Mouse (Mus musculus) thymus, adult 2 months (tissue): Measurements from ENCODE around the gene Hist1h3f. TPM values are rescaled to one million over a fixed set of nuclear protein-coding genes. Genes with fewer than 3 reads are reported as not detected.
"Not testable (repeated sequence)": the region's sequence is repeated elsewhere in the genome, so short reads cannot be mapped to it uniquely, and the experiment has no call there.

ENCODE experiments used
- DNase-seq: peaks from one replicate; pipeline ENCODE4 v3.0.0; 2021
- H3K27ac ChIP-seq: fragments of 200-500 bp; 2 replicates; pipeline ENCODE4 v1.5.1; 2012; ENCODE audit warnings: low read length, control low read depth; ENCODE audit not compliant: control insufficient read depth, insufficient read depth
- H3K27me3 ChIP-seq: fragments of 200-500 bp; 2 replicates; pipeline ENCODE4 v1.6.1; 2012; ENCODE audit warnings: mild to moderate bottlenecking, low read length, moderate library complexity, mixed read lengths; ENCODE audit not compliant: control insufficient read depth, insufficient read depth
- H3K36me3 ChIP-seq: fragments of 200-500 bp; 2 replicates; pipeline ENCODE4 v1.6.1; 2012; ENCODE audit warnings: mild to moderate bottlenecking, low read length, moderate library complexity; ENCODE audit not compliant: control insufficient read depth, insufficient read depth
- H3K4me1 ChIP-seq: fragments of 200-500 bp; replicated peaks from 2 replicates; pipeline ENCODE4 v1.6.1; 2012; ENCODE audit warnings: low read length; ENCODE audit not compliant: control insufficient read depth, insufficient read depth
- H3K4me3 ChIP-seq: fragments of 200-500 bp; 2 replicates; pipeline ENCODE4 v1.5.1; 2012; ENCODE audit warnings: mild to moderate bottlenecking, low read length, control low read depth, moderate library complexity; ENCODE audit not compliant: control insufficient read depth, insufficient read depth
- CTCF ChIP-seq: fragments of 200-500 bp; IDR thresholded peaks from 2 replicates; pipeline ENCODE4 v1.5.1; 2012; ENCODE audit warnings: mild to moderate bottlenecking, control low read depth, low read length, moderate library complexity, borderline replicate concordance; ENCODE audit not compliant: control insufficient read depth, poor library complexity, insufficient read depth; ENCODE audit errors: extremely low read depth
- POLR2A ChIP-seq: fragments of 200-500 bp; IDR thresholded peaks from 2 replicates; pipeline ENCODE4 v1.6.1; 2012; ENCODE audit warnings: mild to moderate bottlenecking, low read length, control low read depth, moderate library complexity; ENCODE audit not compliant: control insufficient read depth, poor library complexity, insufficient read depth; ENCODE audit errors: extremely low read depth
- WGBS: fragments of 180-500 bp; shearing (Covaris S2); methylation state at CpG from one replicate; pipeline ENCODE4 v1.1.7; 2018; 5-methylcytosine and 5-hydroxymethylcytosine counted together
- polyA plus RNA-seq: library from polyadenylated mRNA; depleted of rRNA; stranded (reverse); fragments of >200 nt; gene quantifications from 2 replicates; pipeline ENCODE4 v1.2.3, GENCODE M21; 2012

Gene Hist1h3f
- polyA plus RNA-seq, 1 experiment, result 72.3 TPM

GRCm38 (mm10) chr13:23536076-23536822 is 7.6 kb upstream of the Hist1h3f start:
- 38% methylated on average over 7 of the region's 7 CpGs for WGBS
- Histone ChIP-seq H3K36me3 (no peaks in the 10 kb centered on the region), H3K4me3 (no peak overlapping the region), H3K4me1 (peaks cover 6% of the 10 kb centered on the region), H3K27ac (no peak overlapping the region), H3K27me3 (no peaks in the 10 kb centered on the region)
- no peak for DNase-seq
- TF ChIP-seq POLR2A, result no peak
- TF ChIP-seq CTCF, result no peak

GRCm38 (mm10) chr13:23537006-23537710 is 6.7 kb upstream of the Hist1h3f start:
- WGBS, result 56% methylated on average over 3 of the region's 3 CpGs
- Histone ChIP-seq H3K27ac (no peak overlapping the region), H3K36me3 (no peaks in the 10 kb centered on the region), H3K27me3 (no peaks in the 10 kb centered on the region), H3K4me3 (no peak overlapping the region), H3K4me1 (peaks cover 6% of the 10 kb centered on the region)
- TF ChIP-seq CTCF (no peak), POLR2A (no peak)
- DNase-seq, result no peak

GRCm38 (mm10) chr13:23538249-23538648 is 5.6 kb upstream of the Hist1h3f start:
- H3K4me1 ChIP-seq, result peaks cover 4% of the 10 kb centered on the region
- no peak overlapping the region for H3K27ac ChIP-seq
- H3K36me3 ChIP-seq, result no peaks in the 10 kb centered on the region
- DNase-seq, result no peak
- TF ChIP-seq CTCF, result no peak
- no peak for TF ChIP-seq POLR2A
- no peaks in the 10 kb centered on the region for H3K27me3 ChIP-seq
- 93% methylated on average over 5 of the region's 5 CpGs for WGBS
- no peak overlapping the region for H3K4me3 ChIP-seq

GRCm38 (mm10) chr13:23539821-23540220 is 4.0 kb upstream of the Hist1h3f start:
- H3K27ac ChIP-seq, H3K4me1 ChIP-seq, H3K36me3 ChIP-seq, H3K27me3 ChIP-seq, H3K4me3 ChIP-seq, DNase-seq: not testable (repeated sequence)
- 85% methylated on average over 1 of the region's 1 CpGs for WGBS

GRCm38 (mm10) chr13:23541497-23541896 is 2.4 kb upstream of the Hist1h3f start:
- peaks cover 2% of the 10 kb centered on the region; the same call in 1 of the 2 replicates for H3K4me1 ChIP-seq
- no peak overlapping the region for H3K27ac ChIP-seq
- no peaks in the 10 kb centered on the region for H3K27me3 ChIP-seq
- H3K36me3 ChIP-seq, result no peaks in the 10 kb centered on the region
- no peak overlapping the region for H3K4me3 ChIP-seq
- no peak for DNase-seq
- no peak for TF ChIP-seq POLR2A
- no peak for TF ChIP-seq CTCF
- 94% methylated on average over 3 of the region's 3 CpGs for WGBS

- H3K4me3 ChIP-seq, result peak overlapping the region; percentile 57
- H3K27me3 ChIP-seq, DNase-seq, H3K36me3 ChIP-seq, H3K4me1 ChIP-seq: not testable (repeated sequence)
- peak overlapping the region; percentile 85 for H3K27ac ChIP-seq
- WGBS, result 27% methylated on average over 3 of the region's 3 CpGs
Observed at GRCm38 (mm10) chr13:23542225-23542980, 1.4 kb upstream of the Hist1h3f start.
